Mouse (Mus musculus) embryo, embryonic 10 days (tissue): Measurements from ENCODE around the gene Gm13278.
"Not testable (repeated sequence)": the region's sequence is repeated elsewhere in the genome, so short reads cannot be mapped to it uniquely, and the experiment has no call there.

ENCODE experiments used
- DNase-seq: peaks from one replicate; pipeline ENCODE4 v3.0.0-alpha.2; 2015; ENCODE audit warnings: low spot score

Gene Gm13278

GRCm38 (mm10) chr4:88791250-88791649 lies at the start of gene Gm13278:
Gm13278 (plus strand) TSS chr4:88791550.
- DNase-seq: not testable (repeated sequence)

- DNase-seq: no peak
Measured at GRCm38 (mm10) chr4:88742771-88743371, 48.5 kb upstream of the Gm13278 start.

GRCm38 (mm10) chr4:88744207-88744606 lies 47.1 kb upstream of the Gm13278 start:
- DNase-seq: no peak

DNA sequence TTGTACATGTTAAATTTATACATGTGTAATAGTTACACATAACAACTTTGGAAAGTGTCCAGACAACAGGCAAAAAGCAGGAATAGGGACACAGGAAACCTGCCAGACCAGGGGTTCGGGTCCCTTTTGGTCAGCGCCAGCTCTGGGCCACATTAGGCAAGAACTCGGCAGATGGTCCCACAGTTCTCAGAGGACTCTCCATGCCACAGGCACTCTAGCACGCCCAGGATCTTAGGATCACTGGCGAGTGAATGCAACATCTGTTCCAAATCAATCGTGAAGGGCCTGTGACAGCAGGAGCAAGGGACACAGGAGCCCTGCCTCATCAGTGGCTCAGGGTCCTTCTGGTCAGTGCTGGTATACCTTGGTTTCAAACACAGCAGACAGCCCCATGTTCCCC lies 41.4 kb upstream of the Gm13278 start:
- DNase-seq: peak; percentile 41

DNA sequence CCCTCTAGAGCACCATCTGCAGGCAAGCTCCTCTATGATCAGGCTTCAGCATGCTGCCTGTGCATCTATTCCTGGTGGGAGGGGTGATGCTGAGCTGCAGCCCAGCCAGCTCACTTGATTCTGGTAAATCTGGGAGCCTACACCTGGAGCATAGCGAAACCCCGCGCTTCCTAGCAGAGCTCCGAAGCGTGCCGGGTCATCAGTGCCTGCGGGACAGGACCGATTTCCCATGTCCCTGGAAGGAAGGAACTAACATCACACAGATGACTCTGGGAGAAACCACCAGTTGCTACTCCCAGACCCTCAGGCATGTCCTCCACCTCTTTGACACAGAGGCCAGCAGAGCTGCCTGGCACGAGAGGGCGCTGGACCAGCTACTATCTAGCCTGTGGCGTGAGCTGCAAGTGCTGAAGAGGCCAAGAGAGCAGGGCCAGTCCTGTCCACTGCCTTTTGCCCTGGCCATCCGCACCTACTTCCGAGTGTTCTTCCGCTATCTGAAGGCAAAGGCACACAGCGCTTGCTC lies 36.5 kb upstream of the Gm13278 start, which contains the start of gene Gm13271:
Gene Gm13271 (plus strand): TSS at position 51 of the 523 bp plus-strand sequence.
- not testable (repeated sequence) for DNase-seq

DNA sequence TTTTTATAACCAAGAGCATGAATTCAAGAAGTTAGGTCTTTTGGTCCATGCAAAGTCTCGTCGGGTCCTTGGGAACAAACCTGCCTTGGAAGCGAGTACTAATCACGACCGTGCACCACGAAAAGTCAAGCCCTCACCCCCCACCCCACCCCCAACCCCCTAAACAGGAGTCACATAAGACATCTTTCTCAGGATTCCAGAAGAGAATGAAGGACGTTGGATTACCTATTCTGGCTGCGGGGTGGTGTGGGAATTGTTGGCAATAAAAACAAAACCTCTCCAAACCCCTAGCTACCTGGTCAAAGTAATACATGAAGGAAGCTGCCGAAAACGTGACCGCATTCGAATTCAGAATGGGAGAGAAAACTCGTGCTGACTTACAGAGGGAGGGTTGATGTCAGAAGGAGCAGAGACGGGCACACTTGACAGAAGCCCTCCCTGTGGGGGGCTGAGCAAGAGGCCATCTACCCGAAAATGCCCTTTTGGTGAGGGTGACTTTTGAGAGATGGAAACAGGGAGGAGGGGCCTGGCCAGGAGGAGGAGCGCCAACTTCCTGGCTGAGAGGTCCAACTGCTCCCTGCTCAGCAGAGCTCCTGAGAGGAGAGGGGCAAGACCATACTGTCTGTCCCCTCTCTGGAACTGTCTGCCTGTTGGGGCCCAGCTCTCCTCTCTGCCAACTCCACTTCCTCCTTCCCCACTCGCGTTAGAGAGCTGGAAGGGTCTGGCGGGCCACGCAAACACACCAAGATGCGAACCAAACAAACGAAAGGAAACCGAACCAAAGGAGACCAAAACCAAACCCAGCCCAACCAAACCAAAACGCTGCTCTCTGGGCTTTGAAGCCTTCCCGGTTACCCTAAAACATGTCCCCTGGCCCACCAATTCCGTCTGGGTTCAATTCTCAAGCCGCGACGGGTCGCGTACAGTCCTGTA lies 34.5 kb upstream of the Gm13278 start:
- DNase-seq: not testable (repeated sequence)

DNA sequence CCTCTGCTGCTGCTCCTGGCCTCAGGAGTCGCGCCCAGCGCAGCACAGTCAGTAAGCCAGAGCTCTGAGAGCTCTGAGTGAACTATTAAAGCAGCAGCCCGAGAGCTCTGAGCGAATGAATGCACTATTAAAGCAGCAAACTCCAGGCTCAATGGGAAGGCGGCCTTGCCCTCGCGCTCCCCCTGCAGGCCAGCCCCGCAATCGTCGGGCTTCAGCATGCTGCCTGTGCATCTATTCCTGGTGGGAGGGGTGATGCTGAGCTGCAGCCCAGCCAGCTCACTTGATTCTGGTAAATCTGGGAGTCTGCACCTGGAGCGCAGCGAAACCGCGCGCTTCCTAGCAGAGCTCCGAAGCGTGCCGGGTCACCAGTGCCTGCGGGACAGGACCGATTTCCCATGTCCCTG lies 33.7 kb upstream of the Gm13278 start:
- DNase-seq: peak; percentile 89

DNA sequence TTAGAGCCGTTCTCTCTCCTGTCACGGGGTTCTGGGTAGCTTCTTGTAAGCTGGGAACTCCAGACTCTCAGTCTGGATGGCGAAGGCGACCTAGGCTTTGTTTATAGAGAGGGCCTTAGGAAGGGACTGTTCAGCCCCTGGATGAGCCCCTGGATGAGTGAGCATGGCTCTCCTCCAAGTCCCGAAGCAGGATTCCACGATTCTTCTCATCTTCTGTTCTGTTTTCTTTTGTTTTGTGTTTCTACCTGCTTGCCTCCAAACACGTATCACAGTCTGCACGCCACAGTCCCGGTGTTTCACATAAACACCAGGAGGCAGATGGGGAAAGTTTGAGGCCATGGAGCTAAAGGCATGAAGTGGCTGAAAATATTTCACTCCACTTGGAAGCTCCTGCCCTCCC lies 32.6 kb upstream of the Gm13278 start:
- DNase-seq: not testable (repeated sequence)

DNA sequence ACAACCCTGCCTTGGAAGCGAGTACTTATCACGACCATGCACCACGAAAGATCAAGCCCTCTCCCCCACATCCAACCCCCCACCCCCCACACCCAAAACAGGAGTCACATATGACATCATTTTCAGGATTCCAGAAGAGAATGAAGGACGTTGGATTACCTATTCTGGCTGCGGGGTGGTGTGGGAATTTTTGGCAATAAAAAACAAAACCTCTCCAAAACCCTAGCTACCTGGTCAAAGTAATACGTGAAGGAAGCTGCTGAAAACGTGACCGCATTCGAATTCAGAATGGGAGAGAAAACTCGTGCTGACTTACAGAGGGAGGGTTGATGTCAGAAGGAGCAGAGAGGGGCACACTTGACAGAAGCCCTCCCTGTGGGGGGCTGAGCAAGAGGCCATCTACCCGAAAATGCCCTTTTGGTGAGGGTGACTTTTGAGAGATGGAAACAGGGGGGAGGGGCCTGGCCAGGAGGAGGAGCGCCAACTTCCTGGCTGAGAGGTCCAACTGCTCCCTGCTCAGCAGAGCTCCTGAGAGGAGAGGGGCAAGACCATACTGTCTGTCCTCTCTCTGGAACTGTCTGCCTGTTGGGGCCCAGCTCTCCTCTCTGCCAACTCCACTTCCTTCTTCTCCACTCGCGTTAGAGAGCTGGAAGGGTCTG lies 31.6 kb upstream of the Gm13278 start, which contains the start of gene Gm13283:
Gene Gm13283 (plus strand): TSS at position 510 of the 659 bp plus-strand sequence.
- not testable (repeated sequence) for DNase-seq

DNA sequence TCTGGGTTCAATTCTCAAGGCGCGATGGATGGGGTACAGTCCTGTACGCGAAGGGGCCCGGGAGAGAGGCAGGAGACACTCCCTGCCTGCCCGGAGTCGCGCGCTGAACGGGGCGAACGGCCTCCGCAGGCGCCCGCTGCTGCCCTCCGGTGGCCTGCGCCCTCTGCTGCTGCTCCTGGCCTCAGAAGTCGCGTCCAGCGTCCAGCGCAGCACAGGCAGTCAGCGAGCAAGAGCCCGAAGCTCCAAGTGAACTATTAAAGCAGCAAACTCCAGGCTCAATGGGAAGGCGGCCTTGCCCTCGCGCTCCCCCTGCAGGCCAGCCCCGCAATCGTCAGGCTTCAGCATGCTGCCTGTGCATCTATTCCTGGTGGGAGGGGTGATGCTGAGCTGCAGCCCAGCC lies 30.9 kb upstream of the Gm13278 start:
- peak; percentile 87 for DNase-seq

DNA sequence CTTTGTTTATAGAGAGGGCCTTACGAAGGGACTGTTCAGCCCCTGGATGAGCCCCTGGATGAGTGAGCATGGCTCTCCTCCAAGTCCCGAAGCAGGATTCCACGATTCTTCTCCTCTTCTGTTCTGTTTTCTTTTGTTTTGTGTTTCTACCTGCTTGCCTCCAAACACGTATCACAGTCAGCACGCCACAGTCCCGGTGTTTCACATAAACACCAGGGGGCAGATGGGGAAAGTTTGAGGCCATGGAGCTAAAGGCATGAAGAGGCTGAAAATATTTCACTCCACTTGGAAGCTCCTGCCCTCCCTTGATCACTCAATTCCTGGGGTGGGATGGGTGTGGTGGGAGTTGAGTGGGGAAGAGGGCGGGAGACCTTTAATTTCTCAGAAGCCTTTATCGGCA lies 29.6 kb upstream of the Gm13278 start:
- DNase-seq: not testable (repeated sequence)

DNA sequence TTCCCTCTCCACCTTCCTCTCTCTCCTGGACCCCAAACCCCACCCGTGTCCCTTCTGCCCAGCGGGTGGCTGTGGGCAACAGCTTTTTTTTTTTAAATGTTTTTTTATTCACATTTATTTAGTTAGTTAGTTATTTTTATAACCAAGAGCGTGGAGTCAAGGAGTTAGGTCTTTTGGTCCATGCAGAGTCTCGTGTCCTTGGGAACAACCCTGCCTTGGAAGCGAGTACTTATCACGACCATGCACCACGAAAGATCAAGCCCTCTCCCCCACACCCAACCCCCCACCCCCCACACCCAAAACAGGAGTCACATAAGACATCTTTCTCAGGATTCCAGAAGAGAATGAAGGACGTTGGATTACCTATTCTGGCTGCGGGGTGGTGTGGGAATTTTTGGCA lies 29.0 kb upstream of the Gm13278 start:
- DNase-seq: not testable (repeated sequence)

- DNase-seq: peak; percentile 81
Measured at GRCm38 (mm10) chr4:88763384-88764018, 27.8 kb upstream of the Gm13278 start.

GRCm38 (mm10) chr4:88773534-88773933 lies 17.8 kb upstream of the Gm13278 start, which contains the start of gene Gm13290:
Gm13290 (plus strand) TSS chr4:88773834.
- DNase-seq: not testable (repeated sequence)

DNA sequence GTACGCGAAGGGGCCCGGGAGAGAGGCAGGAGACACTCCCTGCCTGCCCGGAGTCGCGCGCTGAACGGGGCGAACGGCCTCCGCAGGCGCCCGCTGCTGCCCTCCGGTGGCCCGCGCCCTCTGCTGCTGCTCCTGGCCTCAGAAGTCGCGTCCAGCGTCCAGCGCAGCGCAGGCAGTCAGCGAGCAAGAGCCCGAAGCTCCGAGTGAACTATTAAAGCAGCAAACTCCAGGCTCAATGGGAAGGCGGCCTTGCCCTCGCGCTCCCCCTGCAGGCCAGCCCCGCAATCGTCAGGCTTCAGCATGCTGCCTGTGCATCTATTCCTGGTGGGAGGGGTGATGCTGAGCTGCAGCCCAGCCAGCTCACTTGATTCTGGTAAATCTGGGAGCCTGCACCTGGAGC lies 14.7 kb upstream of the Gm13278 start, which contains the start of gene Gm13289:
Gene Gm13289 (plus strand): TSS at position 301 of the 400 bp plus-strand sequence.
- DNase-seq: not testable (repeated sequence)

- DNase-seq: not testable (repeated sequence)
Measured at GRCm38 (mm10) chr4:88779550-88779949, 11.8 kb upstream of the Gm13278 start, which contains the start of gene Gm13272. Gm13272 (plus strand) TSS chr4:88779850.

DNA sequence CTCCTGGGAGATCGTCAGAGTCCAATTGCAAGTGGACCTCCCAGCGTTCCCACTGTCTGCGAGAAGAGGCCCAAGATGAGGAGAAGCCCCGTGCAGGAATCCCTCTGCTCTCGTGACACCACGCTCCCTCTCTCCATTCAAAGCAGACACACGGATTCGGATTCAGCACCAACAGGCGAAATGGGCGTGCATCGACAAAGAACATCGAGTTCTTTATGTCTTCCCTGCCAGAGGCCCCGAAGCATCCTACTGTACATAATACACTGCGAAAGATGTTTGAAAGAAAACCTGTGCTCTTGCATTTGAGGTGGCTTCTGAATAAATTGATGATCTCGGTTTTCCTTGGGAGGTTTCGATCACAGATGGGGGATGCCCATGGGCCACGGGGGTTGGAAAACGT lies 11.0 kb upstream of the Gm13278 start:
- not testable (repeated sequence) for DNase-seq

- not testable (repeated sequence) for DNase-seq
Measured at GRCm38 (mm10) chr4:88781831-88782230, 9.5 kb upstream of the Gm13278 start, which contains the start of gene Ifnz. Ifnz (plus strand) TSS chr4:88782131.

DNA sequence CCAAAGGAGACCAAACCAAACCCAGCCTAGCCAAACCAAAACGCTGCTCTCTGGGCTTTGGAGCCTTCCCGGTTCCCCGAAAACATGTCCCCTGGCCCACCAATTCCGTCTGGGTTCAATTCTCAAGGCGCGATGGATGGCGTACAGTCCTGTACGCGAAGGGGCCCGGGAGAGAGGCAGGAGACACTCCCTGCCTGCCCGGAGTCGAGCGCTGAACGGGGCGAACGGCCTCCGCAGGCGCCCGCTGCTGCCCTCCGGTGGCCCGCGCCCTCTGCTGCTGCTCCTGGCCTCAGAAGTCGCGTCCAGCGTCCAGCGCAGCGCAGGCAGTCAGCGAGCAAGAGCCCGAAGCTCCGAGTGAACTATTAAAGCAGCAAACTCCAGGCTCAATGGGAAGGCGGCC lies 9.0 kb upstream of the Gm13278 start:
- not testable (repeated sequence) for DNase-seq

DNA sequence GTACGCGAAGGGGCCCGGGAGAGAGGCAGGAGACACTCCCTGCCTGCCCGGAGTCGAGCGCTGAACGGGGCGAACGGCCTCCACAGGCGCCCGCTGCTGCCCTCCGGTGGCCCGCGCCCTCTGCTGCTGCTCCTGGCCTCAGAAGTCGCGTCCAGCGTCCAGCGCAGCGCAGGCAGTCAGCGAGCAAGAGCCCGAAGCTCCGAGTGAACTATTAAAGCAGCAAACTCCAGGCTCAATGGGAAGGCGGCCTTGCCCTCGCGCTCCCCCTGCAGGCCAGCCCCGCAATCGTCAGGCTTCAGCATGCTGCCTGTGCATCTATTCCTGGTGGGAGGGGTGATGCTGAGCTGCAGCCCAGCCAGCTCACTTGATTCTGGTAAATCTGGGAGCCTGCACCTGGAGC lies 5.9 kb upstream of the Gm13278 start, which contains the start of gene Gm13276:
Gene Gm13276 (plus strand): TSS at position 301 of the 400 bp plus-strand sequence.
- not testable (repeated sequence) for DNase-seq

DNA sequence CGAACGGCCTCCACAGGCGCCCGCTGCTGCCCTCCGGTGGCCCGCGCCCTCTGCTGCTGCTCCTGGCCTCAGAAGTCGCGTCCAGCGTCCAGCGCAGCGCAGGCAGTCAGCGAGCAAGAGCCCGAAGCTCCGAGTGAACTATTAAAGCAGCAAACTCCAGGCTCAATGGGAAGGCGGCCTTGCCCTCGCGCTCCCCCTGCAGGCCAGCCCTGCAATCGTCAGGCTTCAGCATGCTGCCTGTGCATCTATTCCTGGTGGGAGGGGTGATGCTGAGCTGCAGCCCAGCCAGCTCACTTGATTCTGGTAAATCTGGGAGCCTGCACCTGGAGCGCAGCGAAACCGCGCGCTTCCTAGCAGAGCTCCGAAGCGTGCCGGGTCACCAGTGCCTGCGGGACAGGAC lies 2.9 kb upstream of the Gm13278 start, which contains the start of gene Gm13277:
Gene Gm13277 (plus strand): TSS at position 231 of the 400 bp plus-strand sequence.
- not testable (repeated sequence) for DNase-seq
